In genomic region chr7:27862578-27862977, GRCm38 (mm10) we compare ENCODE assay signal across 1 mouse cellular context. TPM values are rescaled to one million over a fixed set of nuclear protein-coding genes. Genes with fewer than 3 reads are reported as not detected.
"Had no signal": no experiment of that assay in that cellular context is flagged by ENCODE, and none has a peak within 500 bp of the region (broad histone marks: within the 10 kb centered on the region; RNA-seq: fewer than 3 reads in every experiment).

No protein-coding gene starts in this region.

RNA-seq across cellular contexts. Expression of gene Zfp607a, which starts 5.3 kb away (rescaled TPM):
- polyA plus RNA-seq: erythroblast, embryonic 14.5 days had no signal

RNA-seq across cellular contexts. Expression of gene Zfp59, which starts 24.2 kb away (rescaled TPM):
- polyA plus RNA-seq: erythroblast, embryonic 14.5 days had no signal
